Mouse (Mus musculus) gastrocnemius, postnatal 36 days (tissue): ENCODE results near the gene Clasrp. TPM values are rescaled to one million over a fixed set of nuclear protein-coding genes. Genes with fewer than 3 reads are reported as not detected.
A peak's percentile ranks its signal among the peaks of the same experiment; 100 is the strongest.
"Not testable (repeated sequence)": the region's sequence is repeated elsewhere in the genome, so short reads cannot be mapped to it uniquely, and the experiment has no call there.

Experiments
- DNase-seq, 2 experiments: peaks; one replicate each; pipeline ENCODE4 v3.0.0; 2022
- intact Hi-C: fragments of 180-260 bp; cut with DNase I; formaldehyde crosslinking; loops from one replicate; pipeline ENCODE4 v1.15.1; 2025
- total RNA-seq, 2 experiments: library from RNA; stranded (reverse); gene quantifications; 2 replicates each; pipeline ENCODE4 v1.2.3; 2021

The Clasrp gene
- total RNA-seq, 2 experiments from 2014 or later, result 10.9 to 12.0 TPM

DNA sequence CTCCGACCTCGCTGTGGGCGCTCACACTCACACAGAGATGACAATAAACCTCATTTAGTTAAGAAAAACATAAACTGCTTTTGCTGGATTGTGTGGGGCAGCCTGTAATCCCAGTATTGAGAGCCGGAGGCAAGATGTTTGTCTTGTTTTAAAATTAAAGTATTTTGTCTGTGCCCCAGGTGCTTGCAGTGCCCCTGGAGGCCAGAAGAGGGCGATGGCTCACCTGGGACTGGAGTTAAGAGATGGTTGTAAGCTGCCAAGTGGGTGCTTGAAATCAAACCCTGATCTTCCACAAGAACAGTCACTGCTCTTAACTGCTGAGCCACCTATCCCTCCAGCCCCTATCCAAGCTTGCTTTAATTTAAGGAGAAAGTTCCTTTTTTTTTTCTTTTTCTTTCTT is 6.7 kb upstream of the Clasrp start:
- DNase-seq, result no peak
- intact Hi-C loops, result no loop called here

GRCm38 (mm10) chr7:19609641-19610332 is 5.5 kb upstream of the Clasrp start:
- no peak for DNase-seq
- intact Hi-C loops, result no loop called here

- intact Hi-C loops, result no loop called here
- DNase-seq, result no peak
These were observed 3.0 kb upstream of the Clasrp start for GRCm38 (mm10) chr7:19607291-19607690.

DNA sequence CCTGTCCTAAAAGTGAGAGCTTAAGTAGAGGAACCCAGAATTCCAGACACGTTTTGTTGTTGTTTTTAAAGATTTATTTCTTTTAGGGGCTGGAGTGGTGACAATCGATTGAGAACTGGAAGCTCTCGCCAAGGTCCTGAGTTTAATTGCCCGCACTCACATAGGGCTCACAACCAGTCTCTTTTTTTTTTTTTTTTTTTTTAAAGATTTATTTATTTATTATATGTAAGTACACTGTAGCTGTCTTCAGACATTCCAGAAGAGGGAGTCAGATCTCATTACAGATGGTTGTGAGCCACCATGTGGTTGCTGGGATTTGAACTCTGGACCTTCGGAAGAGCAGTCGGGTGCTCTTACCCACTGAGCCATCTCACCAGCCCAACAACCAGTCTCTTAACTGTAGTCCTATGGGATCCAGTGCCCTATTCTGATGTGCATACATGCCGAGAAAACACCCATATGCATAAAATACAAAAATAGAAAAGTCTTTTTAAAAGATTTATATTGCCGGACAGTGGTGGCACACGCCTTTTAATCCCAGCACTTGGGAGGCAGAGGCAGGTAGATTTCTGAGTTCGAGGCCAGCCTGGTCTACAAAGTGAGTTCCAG is 424 bp upstream of the Clasrp start:
- DNase-seq, intact Hi-C loops: not testable (repeated sequence)

DNA sequence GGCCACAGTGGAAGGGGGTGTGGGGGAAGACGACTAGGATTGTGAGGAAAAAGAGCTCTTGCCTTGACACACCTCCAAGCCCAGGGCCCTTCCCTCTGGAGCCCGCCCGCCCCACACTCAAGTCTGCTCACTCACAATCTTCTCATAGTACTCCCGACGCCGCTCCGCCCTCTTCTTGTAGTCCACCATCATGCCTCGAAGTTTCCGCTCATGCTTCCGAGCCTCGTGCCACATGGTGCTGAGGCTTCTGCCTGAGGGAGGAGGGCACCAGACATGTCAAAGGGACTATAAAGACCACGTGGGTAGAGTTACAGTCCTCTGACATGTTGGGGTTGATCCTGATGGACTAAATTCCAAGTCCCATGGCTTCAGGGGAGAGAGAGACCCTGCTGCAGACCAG is 1.2 kb downstream of the Clasrp start:
- intact Hi-C loops, result no loop called here
- no peak for DNase-seq

DNA sequence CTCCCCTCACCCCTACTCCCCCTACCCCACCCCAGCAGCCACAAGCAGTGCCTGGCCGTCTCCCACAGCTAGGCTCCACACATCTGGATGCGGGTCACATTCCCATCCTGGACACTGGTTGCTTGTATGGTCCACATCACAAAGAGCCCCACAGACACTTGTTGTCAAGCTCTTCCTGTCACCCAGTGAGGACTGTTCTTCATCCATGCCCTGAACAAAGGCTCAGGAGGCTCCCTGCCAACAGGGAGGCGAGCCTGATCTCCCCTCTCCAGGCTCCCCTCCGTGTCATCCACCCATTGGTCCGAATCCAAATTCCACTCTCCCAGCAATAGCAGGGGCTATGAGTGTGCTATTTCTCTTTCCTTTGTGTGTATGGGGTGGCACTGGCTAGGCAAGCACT is 3.7 kb downstream of the Clasrp start:
- no peak for DNase-seq
- intact Hi-C loops, result no loop called here

- DNase-seq, result no peak
- intact Hi-C loops, result no loop called here
These were observed 11.1 kb downstream of the Clasrp start for GRCm38 (mm10) chr7:19593061-19593730.

DNA sequence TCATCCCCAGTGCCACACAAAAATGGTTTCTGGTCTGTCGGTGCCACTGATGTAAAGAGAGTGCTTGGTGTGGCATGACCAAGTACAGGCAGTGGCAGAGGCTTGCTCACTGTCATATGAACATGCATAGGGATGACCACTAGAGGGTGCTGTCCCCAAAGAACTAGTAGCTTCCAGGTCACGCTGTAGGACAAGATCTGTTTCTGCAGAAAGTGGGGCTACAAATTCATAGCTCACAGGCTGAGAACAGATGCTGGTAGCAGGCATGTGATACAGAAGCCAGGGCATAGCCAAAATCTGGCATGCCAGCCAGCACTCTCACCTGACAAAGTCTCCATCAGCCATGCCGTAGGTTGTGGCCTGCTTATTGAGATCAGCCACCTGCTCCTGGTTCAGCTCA is 14.4 kb downstream of the Clasrp start:
- intact Hi-C loops, result loop anchor here (2.0 to 5.0 kb wide), 2 partner anchors 31 to 88 kb away; no protein-coding TSS in a partner anchor
- peak in 1 of 2 experiments; percentile 51 for DNase-seq

DNA sequence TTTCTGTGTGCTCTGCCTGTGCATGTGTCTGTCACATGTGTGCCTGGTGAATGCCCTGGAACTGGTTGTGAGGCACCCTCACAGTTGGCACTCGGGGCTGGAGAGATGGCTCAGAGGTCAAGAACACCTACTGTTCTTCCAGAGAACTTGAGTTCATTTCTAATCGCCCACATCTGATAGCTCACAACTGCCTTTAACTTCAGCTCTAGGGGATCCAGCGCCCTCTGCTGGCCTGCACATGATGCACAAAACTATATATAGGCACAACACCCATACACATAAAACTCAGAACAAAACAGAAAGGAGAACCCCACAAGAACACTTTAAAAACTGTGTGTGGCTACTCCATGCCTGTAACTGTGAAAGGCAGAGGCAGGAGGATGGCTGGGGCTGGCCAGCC is 15.1 kb downstream of the Clasrp start:
- intact Hi-C loops, result loop anchor here (5.0 kb wide), 1 partner anchor 87 kb away; no protein-coding TSS in a partner anchor
- DNase-seq, result peak; percentile 32 to 33

- DNase-seq, result no peak
- intact Hi-C loops, result loop anchor here (5.0 kb wide), 1 partner anchor 84 kb away; no protein-coding TSS in a partner anchor
These were observed 18.0 kb downstream of the Clasrp start for GRCm38 (mm10) chr7:19586269-19586668.

GRCm38 (mm10) chr7:19580634-19581033 is 23.7 kb downstream of the Clasrp start:
- DNase-seq, result no peak
- intact Hi-C loops, result no loop called here

- intact Hi-C loops, result no loop called here
- no peak for DNase-seq
These were observed 24.5 kb downstream of the Clasrp start for GRCm38 (mm10) chr7:19579751-19580150.

GRCm38 (mm10) chr7:19578436-19578835 is 25.9 kb downstream of the Clasrp start:
- no peak for DNase-seq
- intact Hi-C loops, result no loop called here

GRCm38 (mm10) chr7:19577877-19578414 is 26.3 kb downstream of the Clasrp start:
- intact Hi-C loops, result no loop called here
- DNase-seq, result no peak

DNA sequence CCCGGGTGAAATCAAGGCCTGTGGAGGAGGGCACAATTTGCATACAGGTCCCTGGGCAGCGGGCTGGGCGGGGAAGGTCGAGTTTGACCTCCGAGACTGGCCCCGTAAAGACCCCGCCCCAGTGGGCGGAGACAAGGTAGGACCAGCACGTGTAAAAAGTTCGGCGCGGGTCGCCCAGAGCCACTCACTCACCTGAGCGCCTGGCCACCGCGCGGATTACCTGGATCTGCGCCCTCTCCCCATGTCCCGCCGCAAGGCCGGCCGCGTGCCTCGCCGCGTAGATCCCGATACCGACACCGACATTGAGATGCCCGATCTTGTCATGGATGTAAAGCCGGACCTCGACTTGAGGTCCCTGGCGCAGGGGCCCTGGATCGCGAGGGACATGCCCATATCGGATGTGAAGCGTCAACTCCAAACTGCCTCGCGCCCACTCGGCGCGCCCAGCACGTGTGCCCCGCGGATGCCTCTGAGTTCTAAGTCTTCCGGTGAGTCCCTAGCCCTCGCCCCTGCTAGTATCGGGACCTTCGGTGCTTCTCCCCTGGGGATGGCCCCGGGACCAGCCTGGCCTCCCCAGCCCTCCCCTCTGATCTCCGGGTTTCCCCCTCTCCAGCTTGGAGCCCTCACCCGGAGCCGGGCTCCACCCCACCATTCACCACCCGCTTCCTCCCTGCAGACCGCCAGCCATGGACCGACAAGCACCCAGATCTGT is 27.0 kb downstream of the Clasrp start, which contains the start of the genes Zfp296 and Gemin7:
Gene Zfp296, plus strand, starts transcription at position 147 of the 712 bp plus-strand sequence.
Gene Gemin7, minus strand, starts transcription at position 455 of the 712 bp plus-strand sequence.
- intact Hi-C loops, result no loop called here
- DNase-seq, result no peak

- intact Hi-C loops, result no loop called here
These were observed 28.7 kb downstream of the Clasrp start for GRCm38 (mm10) chr7:19575559-19575958.

GRCm38 (mm10) chr7:19573776-19574140 is 30.5 kb downstream of the Clasrp start:
- intact Hi-C loops, result loop anchor here (5.0 kb wide), 2 partner anchors 51 to 66 kb away; partner anchors contain the start of genes Bloc1s3 and Trappc6a
- no peak for DNase-seq

More at GRCm38 (mm10) chr7:19575559-19575958, 28.7 kb downstream of the Clasrp start:
- no peak for DNase-seq

DNA sequence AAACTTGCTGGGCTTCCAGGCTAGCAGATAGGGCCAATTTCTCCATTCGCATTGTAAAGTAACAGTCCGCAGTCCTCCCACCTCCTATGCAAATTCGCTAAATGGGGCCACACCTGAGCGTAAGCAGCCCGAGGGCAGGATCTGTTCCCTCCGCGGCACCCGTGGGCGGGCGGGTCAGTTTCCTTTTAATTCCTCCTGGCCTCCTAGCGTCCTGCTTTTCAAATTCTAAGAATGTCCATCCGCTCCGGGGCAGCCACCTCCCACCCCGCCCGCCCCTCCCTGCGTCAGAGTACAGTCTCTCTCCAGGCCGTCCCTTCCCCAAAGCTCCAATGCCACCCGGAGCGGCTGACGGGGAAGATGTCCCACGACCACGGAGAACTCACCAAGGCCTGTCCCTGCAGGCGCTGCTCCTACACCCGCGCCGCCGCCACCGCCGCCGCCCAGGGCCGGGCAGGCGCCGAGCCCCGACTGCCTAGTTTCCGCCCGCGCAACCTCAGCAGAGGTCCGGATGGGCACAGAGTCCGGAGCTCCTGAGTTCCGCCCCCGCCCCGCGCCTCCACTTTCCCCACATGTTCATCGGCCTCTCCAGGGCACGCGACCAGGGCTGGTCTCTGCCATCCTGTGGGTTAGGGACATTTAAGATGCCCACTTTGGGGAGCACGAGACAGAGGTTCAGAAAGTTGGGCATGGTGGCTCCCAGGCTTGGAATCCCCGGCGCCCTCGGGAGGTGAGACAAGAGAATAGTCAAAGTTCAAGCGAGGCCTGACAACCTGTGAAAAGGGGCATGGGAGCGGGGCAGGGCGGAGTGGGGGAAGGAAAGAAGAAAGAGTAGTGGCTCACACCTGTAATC is 31.1 kb downstream of the Clasrp start:
- peak; percentile 70 to 84 for DNase-seq
- intact Hi-C loops, result loop anchor here (5.0 kb wide), 2 partner anchors 51 to 66 kb away; partner anchors contain the start of genes Bloc1s3 and Trappc6a

DNA sequence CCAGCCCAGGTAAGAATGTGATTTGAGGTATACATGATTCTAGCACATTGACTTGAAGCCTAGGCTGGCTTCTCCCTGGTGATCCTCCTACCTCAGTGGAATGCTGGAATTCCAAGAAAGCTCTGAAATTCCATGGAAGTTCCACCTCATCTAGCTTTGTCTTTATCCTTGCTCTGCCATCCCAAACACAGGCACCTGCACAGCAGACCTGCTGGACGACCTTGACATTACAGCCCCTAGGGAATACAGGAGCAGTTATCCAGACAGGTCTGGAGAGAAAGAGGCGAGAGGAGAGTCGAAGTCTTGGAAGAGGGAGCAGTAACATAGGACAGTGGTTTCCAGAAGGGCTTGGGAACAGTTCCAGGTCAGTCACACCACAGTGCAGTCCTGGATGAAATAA is 34.6 kb downstream of the Clasrp start:
- DNase-seq, result no peak
- intact Hi-C loops, result loop anchor here (5.0 kb wide), 2 partner anchors 47 to 62 kb away; partner anchors contain the start of genes Bloc1s3 and Trappc6a
